Mouse (Mus musculus): ENCODE results near the gene H2-K1.

The H2-K1 gene

GRCm38 (mm10) chr17:34000150-34000537, at the start of gene H2-K1:
Gene H2-K1, minus strand, starts transcription at chr17:34000347.
- DNase-seq = peak; percentile 54

GRCm38 (mm10) chr17:34047404-34048050, 47.4 kb upstream of the H2-K1 start:
- no peak for DNase-seq

- DNase-seq = no peak
Measured at GRCm38 (mm10) chr17:34045941-34046340, 45.8 kb upstream of the H2-K1 start.

- DNase-seq = peak; percentile 29
Measured at GRCm38 (mm10) chr17:34039562-34040450, 39.7 kb upstream of the H2-K1 start.

GRCm38 (mm10) chr17:34038878-34039561, 38.9 kb upstream of the H2-K1 start, which contains the start of gene Col11a2:
Gene Col11a2, plus strand, starts transcription at chr17:34039437.
- DNase-seq = no peak

GRCm38 (mm10) chr17:34038440-34038839, 38.3 kb upstream of the H2-K1 start:
- DNase-seq = peak; percentile 73

GRCm38 (mm10) chr17:34037241-34037640, 37.1 kb upstream of the H2-K1 start:
- DNase-seq = no peak

- no peak for DNase-seq
Measured at GRCm38 (mm10) chr17:34036647-34037046, 36.5 kb upstream of the H2-K1 start.

GRCm38 (mm10) chr17:34035517-34035916, 35.4 kb upstream of the H2-K1 start:
- DNase-seq = no peak

- DNase-seq = peak; percentile 73
Measured at GRCm38 (mm10) chr17:34034064-34034463, 33.9 kb upstream of the H2-K1 start.

GRCm38 (mm10) chr17:34033441-34033840, 33.3 kb upstream of the H2-K1 start:
- peak; percentile 34 for DNase-seq

- DNase-seq = peak; percentile 34
Measured at GRCm38 (mm10) chr17:34032806-34033205, 32.7 kb upstream of the H2-K1 start.

GRCm38 (mm10) chr17:34032174-34032632, 32.1 kb upstream of the H2-K1 start:
- DNase-seq = no peak

- DNase-seq = peak; percentile 100
Measured at GRCm38 (mm10) chr17:34031465-34032173, 31.5 kb upstream of the H2-K1 start, which contains the start of the genes Slc39a7 and Rxrb. Gene Slc39a7, minus strand, starts transcription at chr17:34031682. Gene Rxrb, plus strand, starts transcription at chr17:34031812.

- DNase-seq = no peak
Measured at GRCm38 (mm10) chr17:34030861-34031326, 30.7 kb upstream of the H2-K1 start.

- no peak for DNase-seq
Measured at GRCm38 (mm10) chr17:34029890-34030595, 29.9 kb upstream of the H2-K1 start.

GRCm38 (mm10) chr17:34029150-34029889, 29.2 kb upstream of the H2-K1 start:
- no peak for DNase-seq

- no peak for DNase-seq
Measured at GRCm38 (mm10) chr17:34028501-34029149, 28.5 kb upstream of the H2-K1 start.

- DNase-seq = peak; percentile 87
Measured at GRCm38 (mm10) chr17:34027656-34028223, 27.6 kb upstream of the H2-K1 start, which contains the start of gene H2-Ke6. Gene H2-Ke6, minus strand, starts transcription at chr17:34028060.

Data from right cerebral cortex, postnatal 4 days (tissue).